Mouse (Mus musculus) midbrain, postnatal 0 days (tissue): Measurements from ENCODE around the gene Rinl. TPM values are rescaled to one million over a fixed set of nuclear protein-coding genes. Genes with fewer than 3 reads are reported as not detected.

Source experiments
- ATAC-seq: fragments of 200-750 bp; cut with Nextera tagmentation; 2 replicates; pipeline ENCODE4 v1.8.0; 2017; ENCODE audit warnings: moderate number of reproducible peaks, mild to moderate bottlenecking, moderate TSS enrichment, moderate library complexity; ENCODE audit not compliant: low FRiP score
- DNase-seq: peaks from one replicate; pipeline ENCODE4 v3.0.0-alpha.2; 2015; ENCODE audit warnings: low spot score
- H3K27ac ChIP-seq: fragments of 300-500 bp; sonication (generic); 2 replicates; pipeline ENCODE4 v1.5.1; 2014; ENCODE audit warnings: low read depth, mild to moderate bottlenecking, low read length, mixed read lengths
- H3K27me3 ChIP-seq: fragments of 300-500 bp; sonication (generic); 2 replicates; pipeline ENCODE4 v1.6.1; 2014; ENCODE audit warnings: low read length, control low read depth, mixed read lengths; ENCODE audit not compliant: insufficient read depth
- H3K36me3 ChIP-seq: fragments of 300-500 bp; sonication (generic); 2 replicates; pipeline ENCODE4 v1.6.1; 2014; ENCODE audit warnings: low read length, control low read depth, mixed read lengths; ENCODE audit not compliant: insufficient read depth
- H3K4me1 ChIP-seq: fragments of 300-500 bp; sonication (generic); 2 replicates; pipeline ENCODE4 v1.6.1; 2014; ENCODE audit warnings: mild to moderate bottlenecking, control low read depth, antibody characterized with exemption, low read length, mixed read lengths; ENCODE audit not compliant: insufficient read depth
- H3K4me2 ChIP-seq: fragments of 300-500 bp; sonication (generic); 2 replicates; pipeline ENCODE4 v1.6.1; 2014; ENCODE audit warnings: low read depth, mild to moderate bottlenecking, low read length, mixed read lengths; ENCODE audit not compliant: poor library complexity, severe bottlenecking
- H3K4me3 ChIP-seq: fragments of 300-500 bp; sonication (generic); 2 replicates; pipeline ENCODE4 v1.5.1; 2014; ENCODE audit warnings: low read depth, mild to moderate bottlenecking, low read length, moderate library complexity
- H3K9ac ChIP-seq: fragments of 300-500 bp; sonication (generic); replicated peaks from 2 replicates; pipeline ENCODE4 v1.6.1; 2014; ENCODE audit warnings: mild to moderate bottlenecking, low read length, moderate library complexity, mixed read lengths; ENCODE audit not compliant: poor library complexity, severe bottlenecking
- H3K9me3 ChIP-seq: fragments of 300-500 bp; sonication (generic); 2 replicates; pipeline ENCODE4 v1.6.1; 2016; ENCODE audit warnings: low read length, control low read depth
- CTCF ChIP-seq: IDR thresholded peaks from 2 replicates; pipeline ENCODE4 v1.5.1; 2016; ENCODE audit warnings: antibody characterized with exemption, mild to moderate bottlenecking
- WGBS: fragments of 180-500 bp; shearing (Covaris S2); extraction: QIAGEN DNeasy Blood & Tissue Kit; methylation state at CpG from one replicate; pipeline ENCODE4 v1.1.7; 2014; 5-methylcytosine and 5-hydroxymethylcytosine counted together
- polyA plus RNA-seq: library from polyadenylated mRNA; unstranded; fragments of >200 nt; fragmentation: Nextera tagmentation; extraction: Ambion mirVana; gene quantifications from 2 replicates; pipeline ENCODE4 v1.2.1, GENCODE M21; 2015
- total RNA-seq: library from RNA; depleted of rRNA; stranded (reverse); fragments of >200 nt; gene quantifications from 2 replicates; pipeline ENCODE4 v1.2.3, GENCODE M21; 2014; rRNA removed

The Rinl gene
- total RNA-seq (0.80 and 1.0 TPM in 2 replicates), polyA plus RNA-seq (1.9 TPM in 2 replicates)

DNA sequence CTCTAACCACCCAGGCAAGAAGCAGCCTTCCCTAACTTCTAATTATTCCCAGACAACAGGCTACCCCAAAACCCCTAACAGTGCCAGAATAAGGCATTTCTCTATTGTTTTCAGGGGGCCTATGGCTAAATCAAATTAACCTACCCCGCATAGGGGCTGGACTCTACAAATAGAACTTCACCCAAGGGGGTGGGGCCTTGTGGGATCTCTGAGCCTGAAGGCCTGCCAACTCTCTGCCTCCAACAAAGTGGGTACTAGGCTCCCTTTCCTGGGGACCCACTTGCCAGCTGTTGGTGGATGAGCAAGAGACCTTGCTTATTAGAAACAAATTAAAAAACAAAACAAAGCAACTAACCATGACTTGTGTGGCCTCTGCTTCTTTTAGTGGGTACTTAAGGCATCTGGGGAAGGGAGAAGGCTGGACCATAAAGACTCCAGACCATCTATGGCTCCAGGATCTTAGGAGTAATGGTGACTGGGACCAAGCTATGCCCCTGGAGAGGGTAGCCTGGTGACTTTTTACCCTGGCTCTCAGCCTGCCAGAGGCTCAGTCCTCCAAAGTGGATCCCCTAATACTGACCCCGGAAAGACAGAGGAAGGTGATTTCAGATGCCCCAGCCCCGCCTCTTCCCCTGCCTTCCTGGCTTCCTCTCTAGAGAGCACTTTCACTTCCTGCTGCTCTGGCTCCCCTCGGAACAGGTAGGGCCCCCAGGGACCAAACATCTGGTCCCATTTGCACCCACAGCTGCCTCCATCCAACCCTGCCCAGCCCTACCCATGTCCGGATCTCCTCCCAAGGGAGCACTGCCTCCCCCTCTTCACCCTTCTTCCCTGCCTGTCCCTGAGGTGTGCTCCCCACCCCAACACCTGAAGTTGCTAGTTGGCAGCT is at the start of gene Rinl:
TSS of gene Rinl (plus strand) at position 663 of the 889 bp plus-strand sequence.
- TF ChIP-seq CTCF: no peak
- ATAC-seq (no peak), DNase-seq (no peak)
- H3K9me3 ChIP-seq: no peaks in the 10 kb centered on the region
- H3K4me2 ChIP-seq: no peak within 1 kb of the TSS
- H3K4me1 ChIP-seq: no peaks in the 10 kb centered on the region
- no peak within 1 kb of the TSS for H3K9ac ChIP-seq
- no peaks in the 10 kb centered on the region for H3K27me3 ChIP-seq
- no peak within 1 kb of the TSS for H3K27ac ChIP-seq
- H3K4me3 ChIP-seq: no peak within 1 kb of the TSS
- H3K36me3 ChIP-seq: peaks cover 26% of the 10 kb centered on the region
- WGBS: 86% methylated on average over 5 of the region's 5 CpGs

DNA sequence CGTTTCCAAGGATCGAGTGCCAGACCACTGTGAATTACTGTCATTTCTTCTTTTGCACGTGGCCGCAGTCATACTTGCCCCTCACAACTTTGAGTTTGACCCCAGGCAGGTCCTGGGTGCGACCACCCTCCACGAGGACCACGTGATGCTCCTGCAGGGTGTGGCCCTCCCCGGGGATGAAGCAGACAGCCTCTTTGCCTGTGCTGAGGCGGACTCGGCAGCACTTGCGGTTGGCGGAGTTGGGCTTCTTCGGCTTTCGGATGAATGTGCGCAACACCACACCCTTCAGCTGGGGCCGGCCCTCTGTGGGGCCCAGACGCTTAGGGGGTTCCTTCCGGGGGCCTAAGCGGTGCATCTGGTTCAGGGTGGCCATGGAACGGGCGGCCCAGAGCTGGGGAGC is 48.9 kb upstream of the Rinl start:
- Histone ChIP-seq H3K4me2 (no peak overlapping the region), H3K36me3 (peaks cover 11% of the 10 kb centered on the region; the same call in 1 of the 2 replicates), H3K9me3 (no peaks in the 10 kb centered on the region), H3K27ac (no peak overlapping the region), H3K27me3 (no peaks in the 10 kb centered on the region), H3K9ac (no peak overlapping the region), H3K4me3 (no peak overlapping the region), H3K4me1 (peaks cover 9% of the 10 kb centered on the region; the same call in 1 of the 2 replicates)
- no peak for ATAC-seq
- DNase-seq: no peak
- no peak for TF ChIP-seq CTCF
- WGBS: 96% methylated on average over 21 of the region's 21 CpGs

DNA sequence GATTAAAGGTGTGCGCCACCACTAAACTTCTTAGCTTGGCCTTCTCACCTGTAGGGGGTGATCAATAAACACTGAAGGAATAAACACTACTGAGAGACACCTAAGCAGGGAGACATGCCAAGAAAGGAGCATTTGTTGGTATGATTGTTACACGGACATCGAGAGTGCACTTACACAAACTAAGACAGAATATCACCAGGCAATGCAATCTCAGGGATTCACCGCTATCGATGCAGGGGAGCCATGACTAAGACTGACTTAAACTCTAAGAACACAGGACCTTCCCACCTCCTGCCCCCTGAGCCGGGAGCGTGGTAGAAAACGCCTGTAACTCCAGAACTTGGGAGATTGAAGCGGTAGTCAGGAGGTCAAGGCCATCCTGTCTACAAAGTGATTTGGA is 47.8 kb upstream of the Rinl start:
- Histone ChIP-seq H3K27me3 (no peaks in the 10 kb centered on the region), H3K4me3 (peak overlapping the region; percentile 47), H3K9me3 (no peaks in the 10 kb centered on the region), H3K27ac (peak overlapping the region; percentile 75), H3K9ac (peak overlapping the region; percentile 76), H3K4me1 (peaks cover 9% of the 10 kb centered on the region; the same call in 1 of the 2 replicates), H3K4me2 (peak overlapping the region; percentile 91), H3K36me3 (peaks cover 13% of the 10 kb centered on the region; the same call in 1 of the 2 replicates)
- peak; percentile 30; the same call in 1 of the 2 replicates for TF ChIP-seq CTCF
- no peak for DNase-seq
- no peak for ATAC-seq
- 44% methylated on average over 9 of the region's 9 CpGs for WGBS

GRCm38 (mm10) chr7:28741368-28741708 is 47.4 kb upstream of the Rinl start:
- Histone ChIP-seq H3K4me3 (peak overlapping the region; percentile 47), H3K4me2 (peak overlapping the region; percentile 91), H3K27ac (peak overlapping the region; percentile 75), H3K9ac (peak overlapping the region; percentile 76), H3K36me3 (peaks cover 14% of the 10 kb centered on the region; the same call in 1 of the 2 replicates), H3K27me3 (no peaks in the 10 kb centered on the region), H3K4me1 (peaks cover 9% of the 10 kb centered on the region; the same call in 1 of the 2 replicates), H3K9me3 (no peaks in the 10 kb centered on the region)
- WGBS: 1% methylated on average over 13 of the region's 13 CpGs
- ATAC-seq (peak; percentile 6; the same call in 1 of the 2 replicates), DNase-seq (no peak)
- no peak for TF ChIP-seq CTCF

DNA sequence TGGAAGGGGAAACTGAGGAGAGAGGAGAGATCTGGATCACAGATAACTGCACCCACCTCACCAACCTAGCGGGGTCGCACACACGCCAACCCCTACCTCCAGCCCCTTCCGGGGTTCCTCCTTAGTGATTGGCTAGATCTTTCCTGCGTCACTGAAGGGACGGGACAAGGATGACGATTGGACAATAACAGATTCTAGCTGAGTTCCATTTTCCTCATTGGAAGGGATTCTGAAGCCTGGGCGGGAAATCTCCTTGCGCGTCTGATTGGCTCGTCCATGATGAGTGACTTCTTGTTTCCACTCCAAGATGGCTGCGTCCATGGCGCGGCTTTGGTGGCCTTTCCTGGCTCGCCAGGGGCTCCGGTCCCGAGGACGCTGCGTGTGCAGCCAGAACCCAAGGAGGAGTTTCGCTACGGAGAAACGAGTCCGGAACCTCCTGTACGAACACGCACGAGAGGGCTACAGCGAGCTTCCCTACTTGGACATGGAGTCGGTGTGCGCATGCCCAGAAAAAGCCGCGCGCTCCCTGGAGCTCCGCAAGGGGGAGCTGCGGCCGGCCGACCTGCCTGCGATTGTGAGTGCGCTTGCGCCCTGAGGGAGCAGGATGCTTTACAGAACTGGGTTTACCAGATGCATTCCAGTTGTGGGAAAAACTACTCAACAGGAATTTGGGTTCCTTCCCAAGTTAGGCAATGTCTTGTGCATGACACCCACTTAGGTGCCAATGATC is 46.9 kb upstream of the Rinl start, which contains the start of the genes Mrps12 and Sars2:
TSS of gene Mrps12 (minus strand) at position 112 of the 730 bp plus-strand sequence.
TSS of gene Sars2 (plus strand) at position 284 of the 730 bp plus-strand sequence.
- DNase-seq (peak; percentile 99), ATAC-seq (peak; percentile 98)
- Histone ChIP-seq H3K9ac (peak within 1 kb of the TSS; percentile 76), H3K36me3 (peaks cover 18% of the 10 kb centered on the region; the same call in 1 of the 2 replicates), H3K4me3 (peak within 1 kb of the TSS; percentile 47), H3K4me1 (peaks cover 9% of the 10 kb centered on the region; the same call in 1 of the 2 replicates), H3K27me3 (no peaks in the 10 kb centered on the region), H3K27ac (peak within 1 kb of the TSS; percentile 75), H3K4me2 (peak within 1 kb of the TSS; percentile 91), H3K9me3 (no peaks in the 10 kb centered on the region)
- under 1% methylated on average over 39 of the region's 39 CpGs for WGBS
- TF ChIP-seq CTCF: peak; percentile 95
